Mouse (Mus musculus) myocyte (in vitro differentiated cells): Measurements from ENCODE around the gene Cryzl2. TPM values are rescaled to one million over a fixed set of nuclear protein-coding genes. Genes with fewer than 3 reads are reported as not detected.

Experiments
- H3K27me3 ChIP-seq: one replicate; pipeline ENCODE4 v1.6.1; 2011; ENCODE audit not compliant: control insufficient read depth, insufficient read depth, insufficient read length
- H3K36me3 ChIP-seq: one replicate; pipeline ENCODE4 v1.6.1; 2011; ENCODE audit not compliant: control insufficient read depth, insufficient read depth
- H3K4me2 ChIP-seq: one replicate; pipeline ENCODE4 v1.6.1; 2011; ENCODE audit warnings: low read depth, control low read depth
- H3K4me3 ChIP-seq: one replicate; pipeline ENCODE4 v1.5.1; 2011; ENCODE audit warnings: mild to moderate bottlenecking, control low read depth, moderate library complexity
- H3K79me2 ChIP-seq: one replicate; pipeline ENCODE4 v1.6.1; 2011; ENCODE audit not compliant: control insufficient read depth, insufficient read depth
- H3ac ChIP-seq: one replicate; pipeline ENCODE4 v1.6.1; 2011; ENCODE audit not compliant: control insufficient read depth, insufficient read length
- CEBPB ChIP-seq: IDR thresholded peaks from 2 replicates; pipeline ENCODE4 v1.6.1; 2011; ENCODE audit warnings: mild to moderate bottlenecking, moderate library complexity; ENCODE audit not compliant: poor library complexity, insufficient read depth, severe bottlenecking
- E2F4 ChIP-seq: IDR thresholded peaks from one replicate; pipeline ENCODE4 v1.6.1; 2011; ENCODE audit warnings: mild to moderate bottlenecking, control low read depth, moderate library complexity; ENCODE audit not compliant: insufficient read depth
- MAX ChIP-seq: IDR thresholded peaks from one replicate; pipeline ENCODE4 v1.6.1; 2011; ENCODE audit warnings: low read depth, mild to moderate bottlenecking, control low read depth
- MYOD1 ChIP-seq, 3 experiments: IDR thresholded peaks; one replicate each; pipeline ENCODE4 v1.6.1; 2011; ENCODE audit warnings: control low read depth in 2 of 3, low read depth in 2 of 3, mild to moderate bottlenecking in 2 of 3, moderate library complexity in 1 of 3; ENCODE audit not compliant: insufficient read length in 2 of 3, control insufficient read depth in 1 of 3
- MYOG ChIP-seq, 3 experiments: IDR thresholded peaks; one replicate each; pipeline ENCODE4 v1.6.1; 2011; ENCODE audit warnings: control low read depth in 2 of 3, low read depth in 2 of 3, mild to moderate bottlenecking in 2 of 3; ENCODE audit not compliant: insufficient read length in 2 of 3, control insufficient read depth in 1 of 3, insufficient read depth in 1 of 3
- POLR2A ChIP-seq: IDR thresholded peaks from one replicate; pipeline ENCODE4 v1.6.1; 2011; ENCODE audit warnings: low read depth, mild to moderate bottlenecking, control low read depth, moderate library complexity; ENCODE audit not compliant: insufficient read length
- POLR2AphosphoS2 ChIP-seq: IDR thresholded peaks from one replicate; pipeline ENCODE4 v1.6.1; 2011; ENCODE audit warnings: low read depth, control low read depth; ENCODE audit not compliant: insufficient read length
- REST ChIP-seq: IDR thresholded peaks from one replicate; pipeline ENCODE4 v1.6.1; 2011; ENCODE audit warnings: mild to moderate bottlenecking, control low read depth, moderate library complexity; ENCODE audit not compliant: insufficient read depth, insufficient read length
- SRF ChIP-seq: IDR thresholded peaks from one replicate; pipeline ENCODE4 v1.6.1; 2011; ENCODE audit warnings: low read depth; ENCODE audit not compliant: control insufficient read depth, insufficient read length
- TCF12 ChIP-seq: IDR thresholded peaks from one replicate; pipeline ENCODE4 v1.6.1; 2011; ENCODE audit warnings: mild to moderate bottlenecking, control low read depth; ENCODE audit not compliant: poor library complexity, insufficient read depth, severe bottlenecking
- TCF3 ChIP-seq: IDR thresholded peaks from one replicate; pipeline ENCODE4 v1.6.1; 2011; ENCODE audit warnings: low read depth, control low read depth; ENCODE audit not compliant: insufficient read length
- USF1 ChIP-seq: IDR thresholded peaks from one replicate; pipeline ENCODE4 v1.6.1; 2011; ENCODE audit warnings: low read depth, mild to moderate bottlenecking, control low read depth, moderate library complexity
- polyA plus RNA-seq: library from polyadenylated mRNA; unstranded; fragments of >200 nt; fragmentation: generic; extraction: Trizol; gene quantifications from one replicate; pipeline ENCODE4 v1.2.1, GENCODE M21; 2012; ENCODE audit warnings: missing spikeins

Gene Cryzl2
- polyA plus RNA-seq, 1 experiment: 0.12 TPM

DNA sequence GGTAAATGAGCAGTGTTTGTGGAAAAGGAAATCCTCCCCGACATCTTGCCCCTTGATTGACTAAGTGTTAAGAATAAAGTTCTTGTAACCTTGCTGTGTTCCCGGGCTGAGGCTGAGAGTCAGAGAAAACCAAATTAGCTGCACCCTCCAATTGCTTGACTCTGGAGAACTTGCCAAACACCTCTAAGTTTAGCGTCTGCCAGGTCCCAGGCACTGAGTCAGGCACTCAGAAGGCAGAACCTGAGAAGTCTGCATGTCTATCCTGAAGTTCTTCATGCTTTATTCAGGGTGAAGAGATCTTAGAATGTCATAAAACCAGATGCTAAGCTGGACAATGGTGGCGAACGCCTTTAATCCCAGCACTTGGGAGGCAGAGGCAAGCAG lies 9.6 kb upstream of the Cryzl2 start:
- H3K27me3 ChIP-seq: no peaks in the 10 kb centered on the region
- TF ChIP-seq REST (no peak), TCF3 (no peak), TCF12 (no peak), POLR2AphosphoS2 (no peak), SRF (no peak), POLR2A (no peak), CEBPB (no peak), MAX (no peak), MYOG (IDR thresholded peaks at IDR 0.05; ENCODE audit: control insufficient read depth in 1 of 3, insufficient read depth in 1 of 3, insufficient read length in 2 of 3, low read depth in 2 of 3) (no peak), E2F4 (no peak), MYOD1 (IDR thresholded peaks at IDR 0.05; ENCODE audit: control insufficient read depth in 1 of 3, insufficient read length in 2 of 3, low read depth in 2 of 3) (no peak), USF1 (no peak)
- H3ac ChIP-seq: no peak overlapping the region
- no peaks in the 10 kb centered on the region for H3K79me2 ChIP-seq
- H3K4me3 ChIP-seq: no peak overlapping the region
- H3K4me2 ChIP-seq: no peak overlapping the region
- H3K36me3 ChIP-seq: no peaks in the 10 kb centered on the region

DNA sequence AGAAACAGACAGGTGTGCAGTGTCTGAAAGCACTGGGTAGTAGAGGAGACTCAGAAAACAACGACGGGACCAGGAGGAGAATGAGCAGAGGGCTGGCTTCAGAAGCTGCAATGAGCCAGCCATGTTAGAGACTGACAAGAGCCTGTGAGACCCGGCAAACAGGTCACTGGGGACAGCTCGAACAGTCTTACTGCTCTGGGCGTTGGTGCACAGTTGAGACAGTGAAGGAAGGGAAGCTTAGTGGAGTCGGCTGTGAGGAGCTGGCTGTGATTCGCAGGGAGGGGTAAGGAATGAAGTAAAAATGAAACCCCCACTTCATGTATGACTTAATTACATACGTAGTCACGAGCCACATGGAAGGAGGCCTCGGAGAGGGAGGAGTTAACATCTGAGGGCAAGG lies 8.8 kb upstream of the Cryzl2 start:
- Histone ChIP-seq H3K4me2 (no peak overlapping the region), H3K79me2 (no peaks in the 10 kb centered on the region), H3K36me3 (no peaks in the 10 kb centered on the region), H3K27me3 (no peaks in the 10 kb centered on the region), H3K4me3 (no peak overlapping the region), H3ac (no peak overlapping the region)
- no peak for TF ChIP-seq CEBPB
- TF ChIP-seq TCF12: no peak
- TF ChIP-seq REST: no peak
- TF ChIP-seq POLR2AphosphoS2: no peak
- TF ChIP-seq SRF: no peak
- TF ChIP-seq E2F4: no peak
- TF ChIP-seq MYOG (IDR thresholded peaks at IDR 0.05; ENCODE audit: control insufficient read depth in 1 of 3, insufficient read depth in 1 of 3, insufficient read length in 2 of 3, low read depth in 2 of 3): no peak

GRCm38 (mm10) chr1:157449981-157450636 lies 8.3 kb upstream of the Cryzl2 start:
- Histone ChIP-seq H3K27me3 (no peaks in the 10 kb centered on the region), H3ac (no peak overlapping the region), H3K4me3 (no peak overlapping the region), H3K79me2 (no peaks in the 10 kb centered on the region), H3K36me3 (no peaks in the 10 kb centered on the region), H3K4me2 (no peak overlapping the region)
- no peak for TF ChIP-seq MYOD1 (IDR thresholded peaks at IDR 0.05; ENCODE audit: control insufficient read depth in 1 of 3, insufficient read length in 2 of 3, low read depth in 2 of 3)
- TF ChIP-seq CEBPB: no peak
- no peak for TF ChIP-seq MYOG (IDR thresholded peaks at IDR 0.05; ENCODE audit: control insufficient read depth in 1 of 3, insufficient read depth in 1 of 3, insufficient read length in 2 of 3, low read depth in 2 of 3)
- TF ChIP-seq POLR2AphosphoS2: no peak
- no peak for TF ChIP-seq TCF3
- no peak for TF ChIP-seq SRF
- TF ChIP-seq USF1: no peak
- no peak for TF ChIP-seq TCF12
- no peak for TF ChIP-seq MAX
- TF ChIP-seq REST: no peak
- TF ChIP-seq POLR2A: no peak
- TF ChIP-seq E2F4: no peak

- TF ChIP-seq POLR2AphosphoS2 (no peak), USF1 (no peak), SRF (no peak), MYOG (IDR thresholded peaks at IDR 0.05; ENCODE audit: control insufficient read depth in 1 of 3, insufficient read depth in 1 of 3, insufficient read length in 2 of 3, low read depth in 2 of 3) (no peak), TCF12 (no peak), E2F4 (no peak), POLR2A (no peak), MAX (no peak), REST (no peak), CEBPB (no peak), MYOD1 (IDR thresholded peaks at IDR 0.05; ENCODE audit: control insufficient read depth in 1 of 3, insufficient read length in 2 of 3, low read depth in 2 of 3) (no peak), TCF3 (no peak)
These were observed 6.1 kb upstream of the Cryzl2 start for GRCm38 (mm10) chr1:157452284-157452683.

More at GRCm38 (mm10) chr1:157452284-157452683, 6.1 kb upstream of the Cryzl2 start:
- H3K4me2 ChIP-seq: no peak overlapping the region
- no peaks in the 10 kb centered on the region for H3K36me3 ChIP-seq
- H3K27me3 ChIP-seq: no peaks in the 10 kb centered on the region
- H3ac ChIP-seq: no peak overlapping the region
- H3K4me3 ChIP-seq: no peak overlapping the region
- no peaks in the 10 kb centered on the region for H3K79me2 ChIP-seq
